Mouse (Mus musculus) kidney, embryonic 16.5 days (tissue): ENCODE results near the gene Kcnab1. TPM values are rescaled to one million over a fixed set of nuclear protein-coding genes. Genes with fewer than 3 reads are reported as not detected.

Experiments
- ATAC-seq: fragments of 200-750 bp; cut with Nextera tagmentation; 2 replicates; pipeline ENCODE4 v1.8.0; 2017; ENCODE audit warnings: moderate TSS enrichment; ENCODE audit not compliant: low FRiP score, low TSS enrichment
- H3K27ac ChIP-seq: fragments of 300-500 bp; sonication (generic); 2 replicates; pipeline ENCODE4 v1.5.1; 2014; ENCODE audit warnings: low read length
- H3K27me3 ChIP-seq: fragments of 300-500 bp; sonication (generic); 2 replicates; pipeline ENCODE4 v1.6.1; 2014; ENCODE audit warnings: low read length, control low read depth, mixed read lengths; ENCODE audit not compliant: insufficient read depth
- H3K36me3 ChIP-seq: fragments of 300-500 bp; sonication (generic); 2 replicates; pipeline ENCODE4 v1.6.1; 2014; ENCODE audit warnings: low read length, control low read depth, mixed read lengths; ENCODE audit not compliant: insufficient read depth
- H3K4me1 ChIP-seq: fragments of 300-500 bp; sonication (generic); 2 replicates; pipeline ENCODE4 v1.6.1; 2014; ENCODE audit warnings: low read length, control low read depth, mixed read lengths; ENCODE audit not compliant: insufficient read depth
- H3K4me2 ChIP-seq: fragments of 300-500 bp; sonication (generic); replicated peaks from 2 replicates; pipeline ENCODE4 v1.6.1; 2014; ENCODE audit warnings: low read depth, low read length
- H3K4me3 ChIP-seq: fragments of 300-500 bp; sonication (generic); 2 replicates; pipeline ENCODE4 v1.5.1; 2014; ENCODE audit warnings: mild to moderate bottlenecking, low read length
- H3K9ac ChIP-seq: fragments of 300-500 bp; sonication (generic); replicated peaks from 2 replicates; pipeline ENCODE4 v1.6.1; 2014; ENCODE audit warnings: low read length
- H3K9me3 ChIP-seq: fragments of 300-500 bp; sonication (generic); 2 replicates; pipeline ENCODE4 v1.6.1; 2016; ENCODE audit warnings: low read length, control low read depth
- WGBS: fragments of 180-500 bp; shearing (Covaris S2); extraction: QIAGEN DNeasy Blood & Tissue Kit; methylation state at CpG from one replicate; pipeline ENCODE4 v1.1.7; 2014; 5-methylcytosine and 5-hydroxymethylcytosine counted together
- polyA plus RNA-seq: library from polyadenylated mRNA; unstranded; fragments of >200 nt; fragmentation: Nextera tagmentation; extraction: Ambion mirVana; gene quantifications from 2 replicates; pipeline ENCODE4 v1.2.1, GENCODE M21; 2015

Kcnab1 gene
- polyA plus RNA-seq, 1 experiment from 2014 or later, result 4.1 TPM

DNA sequence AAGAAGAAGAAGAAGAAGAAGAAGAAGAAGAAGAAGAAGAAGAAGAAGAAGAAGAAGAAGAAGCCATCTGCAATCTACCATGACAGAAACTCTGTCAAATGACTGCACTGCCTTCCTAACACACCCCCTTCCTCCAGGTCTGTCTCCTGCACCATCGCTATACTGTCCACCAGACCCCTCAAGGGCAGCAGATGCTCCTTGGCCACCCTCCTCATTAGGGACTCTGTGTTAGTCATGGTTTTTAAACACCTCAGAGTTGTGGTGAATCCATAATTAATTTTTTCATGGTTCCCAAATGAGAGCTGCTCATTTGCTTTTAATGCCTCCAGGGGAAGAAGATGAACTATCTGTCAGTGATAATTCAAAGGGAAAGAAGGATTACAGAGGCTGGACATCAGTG, 121.8 kb downstream of the Kcnab1 start:
- ATAC-seq, result no peak
- no peak overlapping the region for H3K4me2 ChIP-seq
- no peaks in the 10 kb centered on the region for H3K27me3 ChIP-seq
- H3K4me1 ChIP-seq, result no peaks in the 10 kb centered on the region
- WGBS, result 79% methylated on average over 1 of the region's 1 CpGs
- H3K4me3 ChIP-seq, result no peak overlapping the region
- H3K27ac ChIP-seq, result no peak overlapping the region
- H3K36me3 ChIP-seq, result no peaks in the 10 kb centered on the region
- no peak overlapping the region for H3K9ac ChIP-seq
- peaks cover 4% of the 10 kb centered on the region; the same call in 1 of the 2 replicates for H3K9me3 ChIP-seq

DNA sequence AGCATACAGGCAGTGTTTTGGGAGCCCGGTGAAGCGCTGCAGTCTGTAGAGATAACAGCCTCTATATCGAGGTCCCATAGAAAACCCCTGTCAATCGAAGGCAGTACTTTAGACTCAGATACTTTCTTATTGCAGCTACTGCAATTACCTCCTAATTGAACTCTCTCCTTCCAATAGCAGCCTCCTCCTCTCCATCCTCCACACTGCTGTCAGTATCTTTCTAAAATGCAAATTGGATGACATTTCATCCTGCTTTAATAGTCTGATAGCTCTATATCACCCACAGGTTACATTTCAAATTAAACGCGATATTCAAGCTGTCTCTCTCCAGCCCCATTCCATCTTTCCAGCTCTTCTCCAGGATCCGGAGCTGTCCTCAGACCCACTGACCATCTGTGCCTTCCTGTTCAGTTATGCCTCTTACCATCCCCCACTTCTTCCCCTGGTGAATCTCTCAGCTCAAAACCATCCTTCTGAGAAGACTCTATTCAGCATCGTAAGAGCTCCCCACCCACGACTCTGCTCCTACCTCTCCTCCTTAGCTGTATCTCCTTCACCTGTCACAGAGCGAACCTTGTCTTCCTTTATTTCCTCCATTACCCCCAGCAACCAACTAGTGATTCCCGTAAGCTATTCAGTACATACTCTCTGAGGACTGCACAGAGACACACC, 122.4 kb downstream of the Kcnab1 start:
- H3K36me3 ChIP-seq, result no peaks in the 10 kb centered on the region
- H3K27me3 ChIP-seq, result no peaks in the 10 kb centered on the region
- H3K9ac ChIP-seq, result no peak overlapping the region
- H3K4me2 ChIP-seq, result no peak overlapping the region
- no peak overlapping the region for H3K27ac ChIP-seq
- H3K4me1 ChIP-seq, result no peaks in the 10 kb centered on the region
- no peak for ATAC-seq
- 74% methylated on average over 11 of the region's 11 CpGs for WGBS
- H3K4me3 ChIP-seq, result no peak overlapping the region
- H3K9me3 ChIP-seq, result peaks cover 4% of the 10 kb centered on the region; the same call in 1 of the 2 replicates

DNA sequence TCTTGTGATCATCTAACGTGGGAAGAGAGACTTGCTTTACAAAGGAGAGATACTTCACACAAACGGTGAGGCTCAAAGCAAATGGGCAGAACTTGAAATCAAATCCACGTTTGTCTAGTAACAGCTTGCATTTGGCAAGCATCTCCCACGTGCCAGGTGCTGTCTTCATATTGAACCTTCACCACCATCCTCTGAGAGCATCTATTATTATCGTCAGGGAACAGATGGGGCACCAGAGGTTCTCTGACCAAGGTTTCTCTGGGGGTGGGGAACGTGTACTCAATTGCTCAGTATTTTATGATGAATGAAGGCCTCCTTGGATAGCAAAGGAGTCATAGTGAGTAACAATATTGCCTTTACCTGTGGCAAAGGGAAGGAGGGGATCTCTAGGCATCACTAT, 139.8 kb downstream of the Kcnab1 start:
- no peaks in the 10 kb centered on the region for H3K36me3 ChIP-seq
- H3K27ac ChIP-seq, result no peak overlapping the region
- WGBS, result 44% methylated on average over 6 of the region's 6 CpGs
- no peaks in the 10 kb centered on the region for H3K27me3 ChIP-seq
- no peak overlapping the region for H3K4me2 ChIP-seq
- H3K4me3 ChIP-seq, result no peak overlapping the region
- H3K9ac ChIP-seq, result no peak overlapping the region
- ATAC-seq, result no peak
- no peaks in the 10 kb centered on the region for H3K9me3 ChIP-seq
- no peaks in the 10 kb centered on the region for H3K4me1 ChIP-seq

DNA sequence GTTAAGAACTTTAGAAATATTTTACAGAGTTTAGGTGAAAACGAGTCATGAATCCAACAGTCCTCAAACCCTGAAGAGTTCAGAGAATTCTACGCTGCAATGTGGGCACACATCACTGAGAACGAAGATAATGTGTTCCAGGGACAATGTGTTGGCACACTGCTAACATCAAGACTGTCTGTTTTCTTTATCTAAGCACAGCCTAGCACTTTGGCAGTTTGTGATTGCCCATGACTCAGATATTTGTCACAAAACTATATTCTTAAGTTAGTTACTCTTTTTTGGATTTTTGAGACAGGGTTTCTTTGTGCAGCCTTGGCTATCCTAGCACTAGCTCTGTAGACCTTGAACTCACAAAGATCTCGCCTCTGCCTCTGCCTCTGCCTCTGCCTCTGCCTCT, 151.3 kb downstream of the Kcnab1 start:
- no peak overlapping the region for H3K4me2 ChIP-seq
- WGBS, result 87% methylated on average over 4 of the region's 4 CpGs
- no peaks in the 10 kb centered on the region for H3K27me3 ChIP-seq
- no peak for ATAC-seq
- no peak overlapping the region for H3K4me3 ChIP-seq
- H3K9ac ChIP-seq, result no peak overlapping the region
- no peaks in the 10 kb centered on the region for H3K4me1 ChIP-seq
- no peaks in the 10 kb centered on the region for H3K9me3 ChIP-seq
- no peak overlapping the region for H3K27ac ChIP-seq
- H3K36me3 ChIP-seq, result no peaks in the 10 kb centered on the region

DNA sequence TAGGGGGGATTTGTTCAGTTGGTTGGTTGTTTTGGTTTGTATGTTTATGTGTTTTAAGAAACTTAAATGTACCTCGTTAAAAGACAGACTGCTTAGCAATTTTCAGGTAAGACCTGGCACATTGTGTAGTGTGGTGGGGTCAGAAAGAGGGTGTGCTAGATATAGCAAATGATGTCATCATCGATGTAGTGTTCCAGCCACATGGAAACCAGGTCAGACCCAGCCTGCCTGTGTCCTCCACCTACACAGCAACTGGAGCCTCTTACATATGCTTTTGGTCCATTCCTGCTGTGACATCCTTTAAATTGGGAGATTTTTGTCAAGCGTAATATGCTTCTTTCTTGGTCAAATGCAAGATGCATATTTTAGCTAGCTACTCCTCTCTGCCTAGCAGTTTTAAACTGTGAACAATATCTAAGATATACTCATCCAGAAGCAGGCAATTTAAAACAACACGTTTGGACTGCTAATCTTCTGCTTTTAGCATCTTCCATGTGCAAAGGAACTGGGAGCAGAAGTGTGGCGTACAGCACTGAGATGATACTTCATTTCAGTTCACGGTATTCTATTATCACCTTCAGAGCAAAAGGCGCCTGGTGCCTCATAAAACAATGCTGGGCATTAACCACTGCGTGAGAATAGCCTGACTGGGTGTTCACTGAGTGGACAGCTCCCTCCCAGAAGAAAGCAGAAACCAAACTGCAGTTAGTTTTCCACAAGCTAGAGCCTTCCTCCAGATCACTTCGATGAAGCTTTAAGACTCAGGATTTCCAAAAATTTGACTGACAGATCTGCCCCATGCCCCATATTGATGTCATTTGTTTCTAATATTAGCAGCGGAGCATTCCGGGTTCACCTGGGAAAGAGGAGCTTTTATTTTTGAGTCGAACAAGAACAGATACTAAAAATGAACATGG, 153.6 kb downstream of the Kcnab1 start:
- Histone ChIP-seq H3K36me3 (no peaks in the 10 kb centered on the region), H3K9ac (no peak overlapping the region), H3K4me2 (no peak overlapping the region), H3K27ac (no peak overlapping the region), H3K27me3 (no peaks in the 10 kb centered on the region), H3K4me3 (no peak overlapping the region), H3K4me1 (no peaks in the 10 kb centered on the region), H3K9me3 (no peaks in the 10 kb centered on the region)
- no peak for ATAC-seq
- 78% methylated on average over 12 of the region's 12 CpGs for WGBS

DNA sequence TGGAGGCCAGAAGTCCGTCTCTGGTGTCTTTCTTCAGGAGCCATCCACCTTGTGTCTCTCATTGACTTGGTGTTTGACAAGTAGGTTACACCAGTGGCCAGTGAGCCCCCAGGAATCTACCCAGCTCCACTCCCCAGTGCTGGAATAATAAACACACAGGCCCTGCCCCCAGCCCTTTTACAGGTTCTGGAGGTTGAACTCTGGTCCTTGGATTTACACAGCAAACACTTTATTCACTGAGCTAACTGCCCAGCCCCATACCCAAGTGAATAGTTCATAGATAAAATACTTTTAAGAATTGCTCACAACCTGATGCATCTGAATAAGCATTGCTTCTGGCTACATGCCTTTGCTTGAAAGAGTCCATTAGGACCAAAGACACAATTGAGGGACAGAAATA, 164.1 kb downstream of the Kcnab1 start:
- Histone ChIP-seq H3K4me2 (no peak overlapping the region), H3K27ac (no peak overlapping the region), H3K4me3 (no peak overlapping the region), H3K36me3 (no peaks in the 10 kb centered on the region), H3K9ac (no peak overlapping the region), H3K27me3 (no peaks in the 10 kb centered on the region), H3K9me3 (no peaks in the 10 kb centered on the region), H3K4me1 (no peaks in the 10 kb centered on the region)
- no peak for ATAC-seq
- WGBS, result 78% methylated on average over 1 of the region's 1 CpGs

DNA sequence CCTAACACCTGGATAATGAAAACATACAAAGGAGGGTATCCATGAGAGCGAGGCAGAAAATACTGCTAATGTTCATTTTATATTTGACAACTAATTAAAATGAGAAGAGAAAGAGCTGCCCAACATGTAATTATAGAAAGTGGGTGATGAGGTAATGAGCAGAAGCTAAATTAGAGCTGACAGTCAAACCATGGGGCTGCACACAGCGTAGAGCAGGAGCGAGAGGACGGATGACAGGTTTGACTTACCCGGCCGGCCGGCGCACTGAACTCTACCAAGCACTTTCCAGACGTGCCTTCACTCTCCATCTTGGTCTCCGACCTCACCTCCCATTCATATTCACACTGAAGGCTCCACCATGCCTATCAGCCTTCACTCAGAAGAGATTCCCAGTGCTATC, 168.6 kb downstream of the Kcnab1 start:
- H3K4me2 ChIP-seq, result no peak overlapping the region
- H3K9me3 ChIP-seq, result no peaks in the 10 kb centered on the region
- H3K27ac ChIP-seq, result no peak overlapping the region
- H3K4me1 ChIP-seq, result no peaks in the 10 kb centered on the region
- ATAC-seq, result no peak
- 85% methylated on average over 10 of the region's 10 CpGs for WGBS
- H3K36me3 ChIP-seq, result no peaks in the 10 kb centered on the region
- no peak overlapping the region for H3K9ac ChIP-seq
- no peak overlapping the region for H3K4me3 ChIP-seq
- H3K27me3 ChIP-seq, result no peaks in the 10 kb centered on the region

DNA sequence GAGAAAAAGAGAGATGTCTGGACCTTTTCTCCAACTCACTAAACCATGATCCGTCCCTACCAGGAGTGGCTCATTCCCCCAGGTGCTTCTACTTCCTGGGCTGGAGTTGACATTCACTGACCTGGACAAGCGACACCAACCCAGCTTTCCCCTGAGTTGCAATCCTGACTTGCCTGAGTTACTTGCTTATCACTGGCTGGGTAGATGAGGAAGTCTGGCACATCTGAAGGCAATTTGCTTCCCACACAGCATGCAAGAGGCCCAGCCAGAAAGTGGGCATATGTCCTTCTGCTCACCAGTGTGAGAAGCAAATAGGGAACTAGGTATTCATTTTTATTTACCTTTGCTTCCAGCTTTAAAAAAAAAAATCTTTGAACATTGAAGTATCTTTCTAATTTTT, 174.2 kb downstream of the Kcnab1 start:
- Histone ChIP-seq H3K9ac (no peak overlapping the region), H3K4me1 (no peaks in the 10 kb centered on the region), H3K4me2 (no peak overlapping the region), H3K27ac (no peak overlapping the region), H3K36me3 (no peaks in the 10 kb centered on the region), H3K4me3 (no peak overlapping the region), H3K27me3 (no peaks in the 10 kb centered on the region), H3K9me3 (no peaks in the 10 kb centered on the region; the same call in 1 of the 2 replicates)
- 89% methylated on average over 2 of the region's 2 CpGs for WGBS
- ATAC-seq, result no peak

DNA sequence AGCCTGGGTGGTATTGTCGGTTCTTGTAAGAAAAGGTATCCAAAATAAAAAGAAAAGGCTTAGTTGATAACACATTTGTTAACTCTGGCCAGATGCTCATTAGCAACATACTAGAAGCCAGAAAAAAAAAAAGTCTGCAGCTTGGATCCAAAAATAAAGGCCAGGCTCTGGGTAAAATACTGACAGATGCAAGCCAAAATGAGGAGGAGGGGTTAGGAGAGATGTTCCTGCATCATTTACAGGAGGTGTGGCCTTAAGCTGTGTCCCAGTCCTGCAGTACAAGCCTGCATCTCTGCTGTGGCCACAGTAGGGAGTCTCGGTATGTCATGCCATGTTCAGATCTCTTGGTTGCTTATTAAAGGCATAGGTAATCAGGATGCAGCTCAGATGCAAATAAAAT, 179.8 kb downstream of the Kcnab1 start:
- Histone ChIP-seq H3K27me3 (no peaks in the 10 kb centered on the region), H3K4me3 (no peak overlapping the region), H3K36me3 (no peaks in the 10 kb centered on the region), H3K9me3 (no peaks in the 10 kb centered on the region; the same call in 1 of the 2 replicates), H3K27ac (no peak overlapping the region), H3K9ac (no peak overlapping the region), H3K4me1 (no peaks in the 10 kb centered on the region), H3K4me2 (no peak overlapping the region)
- WGBS, result 86% methylated on average over 2 of the region's 2 CpGs
- ATAC-seq, result no peak

DNA sequence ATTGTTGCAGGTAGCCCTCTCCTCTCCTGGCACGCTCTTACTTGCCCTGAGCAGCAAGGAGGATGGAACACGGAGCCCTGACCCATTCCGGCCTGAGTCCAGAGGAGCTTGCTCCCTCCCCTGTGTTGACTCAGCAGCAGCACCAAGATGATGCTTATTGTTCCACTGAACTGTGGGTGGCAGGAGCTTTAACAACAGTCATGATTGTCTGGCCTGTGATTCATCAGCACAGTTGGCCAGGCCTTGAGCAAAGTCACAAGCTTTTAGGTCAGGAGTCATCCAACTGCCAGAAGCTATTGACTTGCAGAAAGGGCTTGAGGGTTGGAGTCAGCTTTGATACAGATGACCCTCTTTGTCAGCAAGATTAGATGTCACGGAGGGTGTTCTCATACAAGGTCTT, 187.8 kb downstream of the Kcnab1 start:
- H3K4me1 ChIP-seq, result no peaks in the 10 kb centered on the region
- ATAC-seq, result no peak
- 66% methylated on average over 4 of the region's 4 CpGs for WGBS
- no peak overlapping the region for H3K27ac ChIP-seq
- no peak overlapping the region for H3K9ac ChIP-seq
- no peak overlapping the region for H3K4me3 ChIP-seq
- H3K36me3 ChIP-seq, result no peaks in the 10 kb centered on the region
- H3K9me3 ChIP-seq, result no peaks in the 10 kb centered on the region
- no peaks in the 10 kb centered on the region for H3K27me3 ChIP-seq
- H3K4me2 ChIP-seq, result no peak overlapping the region
